Mouse (Mus musculus): ENCODE data around the gene Mab21l3. TPM values are rescaled to one million over a fixed set of nuclear protein-coding genes. Genes with fewer than 3 reads are reported as not detected.

Mab21l3 gene
- polyA plus RNA-seq, 1 experiment from 2014 or later: 0.12 TPM

DNA sequence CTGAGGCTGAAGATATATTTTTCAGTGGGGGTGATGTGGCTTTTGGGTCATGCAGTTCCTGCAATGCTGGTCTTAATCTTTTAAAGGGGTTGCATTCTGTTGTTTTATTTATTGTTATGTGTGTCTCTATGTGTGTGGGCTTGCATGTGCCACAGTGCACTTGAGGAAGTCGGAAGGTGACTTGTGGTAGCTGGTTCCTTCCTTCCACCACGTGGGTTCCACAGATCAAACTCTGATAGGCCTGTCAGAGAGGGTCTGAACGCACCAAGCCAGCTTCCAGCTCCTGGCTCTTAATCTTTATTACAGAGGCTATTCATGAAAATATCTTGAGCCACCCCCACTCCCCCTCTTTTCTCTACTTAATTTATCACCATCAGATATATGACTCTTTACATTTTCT is 35.1 kb upstream of the Mab21l3 start:
- Histone ChIP-seq H3K4me3 (ENCODE audit: low read depth, low read length) (no peak overlapping the region), H3K36me3 (ENCODE audit: insufficient read depth, low read length) (no peaks in the 10 kb centered on the region), H3K27me3 (replicated peaks; ENCODE audit: insufficient read depth, low read length) (no peaks in the 10 kb centered on the region), H3K4me2 (replicated peaks; ENCODE audit: low read depth, low read length) (no peak overlapping the region), H3K27ac (ENCODE audit: low read length) (no peak overlapping the region), H3K9ac (replicated peaks; ENCODE audit: low read depth) (no peak overlapping the region), H3K9me3 (ENCODE audit: low read length) (no peaks in the 10 kb centered on the region), H3K4me1 (ENCODE audit: insufficient read depth, low read depth, low read length) (peaks cover 5% of the 10 kb centered on the region; the same call in 1 of the 2 replicates)
- no peak for DNase-seq (ENCODE audit: low spot score)
- 58% methylated on average over 3 of the region's 3 CpGs for WGBS
- no peak for ATAC-seq
- TF ChIP-seq CTCF (IDR thresholded peaks at IDR 0.05) (no peak), EP300 (IDR thresholded peaks at IDR 0.05) (no peak)

DNA sequence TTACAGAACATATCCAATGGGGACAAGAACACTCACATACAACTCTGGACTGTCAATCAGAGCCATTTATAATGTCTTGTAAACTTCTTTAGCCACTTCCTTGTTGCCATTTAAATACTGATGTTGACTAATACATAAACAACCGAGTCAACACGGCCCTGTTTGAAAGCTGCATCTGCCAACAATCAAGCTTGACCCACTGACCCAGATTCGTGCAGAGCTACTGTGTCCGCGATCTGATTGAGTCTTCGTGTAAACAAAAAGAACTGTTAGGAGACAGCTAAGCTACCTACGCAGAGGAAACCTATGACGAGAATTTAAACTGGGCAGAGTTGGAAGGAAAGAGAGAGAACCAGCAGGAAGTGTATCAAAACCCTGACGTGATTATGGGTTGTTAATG is 33.0 kb upstream of the Mab21l3 start:
- Histone ChIP-seq H3K4me3 (ENCODE audit: low read depth, low read length) (no peak overlapping the region), H3K4me1 (ENCODE audit: insufficient read depth, low read depth, low read length) (peaks cover 5% of the 10 kb centered on the region; the same call in 1 of the 2 replicates), H3K9ac (replicated peaks; ENCODE audit: low read depth) (no peak overlapping the region), H3K9me3 (ENCODE audit: low read length) (no peaks in the 10 kb centered on the region), H3K27ac (ENCODE audit: low read length) (no peak overlapping the region), H3K4me2 (replicated peaks; ENCODE audit: low read depth, low read length) (no peak overlapping the region), H3K27me3 (replicated peaks; ENCODE audit: insufficient read depth, low read length) (no peaks in the 10 kb centered on the region), H3K36me3 (ENCODE audit: insufficient read depth, low read length) (no peaks in the 10 kb centered on the region)
- ATAC-seq (peak; percentile 25), DNase-seq (ENCODE audit: low spot score) (peak; percentile 25)
- TF ChIP-seq CTCF (IDR thresholded peaks at IDR 0.05) (no peak), EP300 (IDR thresholded peaks at IDR 0.05) (peak; percentile 62)
- WGBS: 34% methylated on average over 9 of the region's 9 CpGs

DNA sequence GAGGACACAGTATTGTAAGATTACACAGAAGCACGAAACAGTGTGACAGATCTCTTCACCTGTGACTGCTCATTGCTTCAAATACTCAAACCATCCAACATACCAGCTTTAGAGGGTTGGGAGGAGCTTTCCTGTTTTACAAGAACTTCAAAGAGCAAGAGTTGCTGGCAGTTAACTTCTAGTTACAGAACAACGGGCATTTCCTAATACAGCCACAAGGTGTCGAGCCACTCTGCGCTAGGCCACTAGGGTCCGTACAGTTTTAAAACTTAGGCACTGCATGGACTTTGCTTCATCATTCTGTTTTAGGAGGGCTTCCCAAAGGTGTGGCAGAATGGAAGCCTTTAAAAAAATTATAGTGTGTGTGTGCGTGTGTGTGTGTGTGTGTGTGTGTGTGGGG is 32.1 kb upstream of the Mab21l3 start:
- no peaks in the 10 kb centered on the region for H3K27me3 ChIP-seq (replicated peaks; ENCODE audit: insufficient read depth, low read length)
- no peak overlapping the region for H3K9ac ChIP-seq (replicated peaks; ENCODE audit: low read depth)
- no peak overlapping the region for H3K4me2 ChIP-seq (replicated peaks; ENCODE audit: low read depth, low read length)
- no peak overlapping the region for H3K27ac ChIP-seq (ENCODE audit: low read length)
- peak; percentile 74 for TF ChIP-seq CTCF (IDR thresholded peaks at IDR 0.05)
- TF ChIP-seq EP300 (IDR thresholded peaks at IDR 0.05): no peak
- H3K9me3 ChIP-seq (ENCODE audit: low read length): no peaks in the 10 kb centered on the region
- H3K4me3 ChIP-seq (ENCODE audit: low read depth, low read length): no peak overlapping the region
- 55% methylated on average over 6 of the region's 6 CpGs for WGBS
- peak; percentile 55 for ATAC-seq
- DNase-seq (ENCODE audit: low spot score): peak; percentile 83
- H3K4me1 ChIP-seq (ENCODE audit: insufficient read depth, low read depth, low read length): peaks cover 5% of the 10 kb centered on the region; the same call in 1 of the 2 replicates
- H3K36me3 ChIP-seq (ENCODE audit: insufficient read depth, low read length): no peaks in the 10 kb centered on the region

DNA sequence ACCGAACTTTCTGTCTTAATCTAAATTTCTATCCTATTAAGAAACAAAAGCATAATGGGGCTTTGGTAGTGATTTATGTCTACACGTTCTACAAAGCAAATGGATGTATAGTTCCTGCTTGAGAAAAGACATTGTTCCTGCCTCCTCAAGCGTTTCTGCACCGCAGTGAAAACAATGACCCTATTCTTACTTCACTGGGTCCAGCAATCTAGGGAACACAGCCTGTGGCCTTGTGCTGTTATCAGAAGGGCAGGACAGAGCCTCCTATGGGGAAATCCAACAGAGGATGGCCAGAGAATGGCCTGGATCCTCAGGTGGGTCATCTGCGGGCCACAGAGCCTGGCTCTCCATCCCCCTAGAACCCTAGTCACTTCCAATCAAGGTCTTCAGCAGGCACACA is 29.4 kb upstream of the Mab21l3 start:
- Histone ChIP-seq H3K4me1 (ENCODE audit: insufficient read depth, low read depth, low read length) (peaks cover 5% of the 10 kb centered on the region; the same call in 1 of the 2 replicates), H3K36me3 (ENCODE audit: insufficient read depth, low read length) (no peaks in the 10 kb centered on the region), H3K4me2 (replicated peaks; ENCODE audit: low read depth, low read length) (no peak overlapping the region), H3K9ac (replicated peaks; ENCODE audit: low read depth) (no peak overlapping the region), H3K27ac (ENCODE audit: low read length) (no peak overlapping the region), H3K9me3 (ENCODE audit: low read length) (no peaks in the 10 kb centered on the region), H3K4me3 (ENCODE audit: low read depth, low read length) (no peak overlapping the region), H3K27me3 (replicated peaks; ENCODE audit: insufficient read depth, low read length) (no peaks in the 10 kb centered on the region)
- no peak for ATAC-seq
- 69% methylated on average over 5 of the region's 5 CpGs for WGBS
- no peak for TF ChIP-seq CTCF (IDR thresholded peaks at IDR 0.05)
- no peak for TF ChIP-seq EP300 (IDR thresholded peaks at IDR 0.05)
- no peak for DNase-seq (ENCODE audit: low spot score)

DNA sequence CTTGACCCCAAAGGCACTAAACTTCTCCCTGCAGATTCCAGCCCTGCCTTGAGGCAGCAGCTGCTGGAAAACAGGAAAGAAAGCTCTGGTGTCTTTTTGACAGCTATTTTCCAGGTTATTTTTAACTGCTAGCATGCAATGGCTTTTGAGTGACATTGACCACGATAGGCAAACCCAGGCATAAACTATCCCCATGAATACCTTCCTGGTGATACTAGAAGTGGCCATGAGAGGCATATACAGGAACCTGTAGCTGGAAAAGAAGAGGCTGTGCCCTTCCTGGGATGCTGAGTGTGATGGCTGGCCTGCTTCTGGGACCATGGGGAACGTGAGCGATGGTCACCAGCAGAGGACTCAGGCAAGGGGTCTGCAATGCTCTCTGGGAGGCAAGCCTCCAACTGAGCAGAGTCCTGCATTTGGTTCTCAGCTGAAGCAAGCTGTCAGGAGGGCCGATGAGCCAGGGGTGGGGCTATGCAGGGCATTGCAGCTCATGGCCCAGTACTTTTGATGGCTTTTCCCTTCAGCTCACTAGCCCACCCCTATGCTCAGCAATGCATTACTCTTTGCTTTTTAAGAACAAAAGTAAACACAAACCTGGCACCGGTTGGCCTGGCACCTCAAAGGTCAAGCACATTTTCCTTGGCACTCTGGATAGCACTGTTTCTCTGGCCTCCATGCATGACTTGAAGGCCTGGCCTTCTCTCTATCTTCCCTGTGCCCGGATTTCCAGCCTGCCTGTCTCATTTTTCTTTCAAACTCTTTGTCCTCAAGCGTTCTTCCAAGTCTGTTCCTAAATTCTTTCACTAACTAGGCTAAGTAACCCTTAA is 27.9 kb upstream of the Mab21l3 start:
- Histone ChIP-seq H3K4me2 (replicated peaks; ENCODE audit: low read depth, low read length) (no peak overlapping the region), H3K4me3 (ENCODE audit: low read depth, low read length) (no peak overlapping the region), H3K36me3 (ENCODE audit: insufficient read depth, low read length) (no peaks in the 10 kb centered on the region), H3K9me3 (ENCODE audit: low read length) (no peaks in the 10 kb centered on the region), H3K27ac (ENCODE audit: low read length) (no peak overlapping the region; the same call in 1 of the 2 replicates), H3K9ac (replicated peaks; ENCODE audit: low read depth) (no peak overlapping the region), H3K27me3 (replicated peaks; ENCODE audit: insufficient read depth, low read length) (no peaks in the 10 kb centered on the region), H3K4me1 (ENCODE audit: insufficient read depth, low read depth, low read length) (peaks cover 5% of the 10 kb centered on the region; the same call in 1 of the 2 replicates)
- DNase-seq (ENCODE audit: low spot score) (peak; percentile 54), ATAC-seq (peak; percentile 16)
- WGBS: 43% methylated on average over 7 of the region's 7 CpGs
- TF ChIP-seq CTCF (IDR thresholded peaks at IDR 0.05) (no peak), EP300 (IDR thresholded peaks at IDR 0.05) (no peak)

DNA sequence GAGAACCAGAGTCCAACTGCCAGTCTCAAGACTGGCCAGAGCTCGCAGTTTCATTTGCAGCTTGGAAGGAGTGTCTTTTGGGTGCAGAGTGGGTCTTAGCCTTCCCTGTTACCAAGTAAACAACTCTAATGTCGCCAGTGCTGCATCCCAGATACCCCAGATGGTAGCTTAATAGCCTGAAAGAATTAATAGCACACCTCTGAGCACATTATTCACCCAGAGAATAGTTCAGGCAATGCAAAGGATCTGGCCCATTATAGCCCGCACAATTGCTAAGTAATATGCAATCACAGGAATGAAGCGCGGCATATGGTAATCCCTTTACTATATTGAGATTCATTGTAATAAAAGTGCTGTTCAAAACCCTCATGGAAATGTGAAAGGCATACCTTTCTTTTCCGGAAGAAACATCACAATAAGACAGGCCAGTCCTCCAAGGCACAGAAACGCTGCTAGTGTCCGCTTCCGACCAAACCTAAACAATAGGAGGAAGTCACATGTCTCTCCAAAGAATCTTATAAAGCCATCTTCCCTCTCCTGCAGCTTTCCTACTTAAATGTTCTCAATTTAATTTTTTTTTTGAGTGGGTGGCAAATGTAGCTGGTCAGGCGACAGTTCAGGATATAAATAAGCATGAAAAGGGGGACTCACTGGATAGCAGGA is 26.6 kb upstream of the Mab21l3 start:
- TF ChIP-seq EP300 (IDR thresholded peaks at IDR 0.05): no peak
- no peak for TF ChIP-seq CTCF (IDR thresholded peaks at IDR 0.05)
- Histone ChIP-seq H3K36me3 (ENCODE audit: insufficient read depth, low read length) (no peaks in the 10 kb centered on the region), H3K4me3 (ENCODE audit: low read depth, low read length) (no peak overlapping the region), H3K9ac (replicated peaks; ENCODE audit: low read depth) (no peak overlapping the region), H3K27me3 (replicated peaks; ENCODE audit: insufficient read depth, low read length) (no peaks in the 10 kb centered on the region), H3K27ac (ENCODE audit: low read length) (no peak overlapping the region), H3K4me1 (ENCODE audit: insufficient read depth, low read depth, low read length) (peaks cover 4% of the 10 kb centered on the region; the same call in 1 of the 2 replicates), H3K9me3 (ENCODE audit: low read length) (no peaks in the 10 kb centered on the region), H3K4me2 (replicated peaks; ENCODE audit: low read depth, low read length) (no peak overlapping the region)
- DNase-seq (ENCODE audit: low spot score): peak; percentile 24
- ATAC-seq: no peak
- 69% methylated on average over 10 of the region's 10 CpGs for WGBS

Measured in lung, postnatal 0 days (tissue).